Mouse (Mus musculus) liver, adult 2 months (tissue): ENCODE results near the gene Nfasc.

ENCODE experiments used
- CTCF ChIP-seq: fragments of 200-500 bp; IDR thresholded peaks from 2 replicates; pipeline ENCODE4 v1.5.1; 2011; ENCODE audit warnings: low read depth, low read length, control low read depth
- POLR2A ChIP-seq: fragments of 200-500 bp; IDR thresholded peaks from 2 replicates; pipeline ENCODE4 v1.6.1; 2011; ENCODE audit warnings: low read length, control low read depth; ENCODE audit not compliant: insufficient read depth; ENCODE audit errors: extremely low read depth

- TF ChIP-seq CTCF (no peak), POLR2A (no peak)
These were observed 47.6 kb downstream of the Nfasc start for GRCm38 (mm10) chr1:132694007-132694406.
